Mouse (Mus musculus) midbrain, postnatal 0 days (tissue): ENCODE results near the gene Hnrnpa3. TPM values are rescaled to one million over a fixed set of nuclear protein-coding genes. Genes with fewer than 3 reads are reported as not detected.

ENCODE experiments used
- ATAC-seq: fragments of 200-750 bp; cut with Nextera tagmentation; 2 replicates; pipeline ENCODE4 v1.8.0; 2017; ENCODE audit warnings: moderate number of reproducible peaks, mild to moderate bottlenecking, moderate TSS enrichment, moderate library complexity; ENCODE audit not compliant: low FRiP score
- DNase-seq: peaks from one replicate; pipeline ENCODE4 v3.0.0-alpha.2; 2015; ENCODE audit warnings: low spot score
- H3K27ac ChIP-seq: fragments of 300-500 bp; sonication (generic); 2 replicates; pipeline ENCODE4 v1.5.1; 2014; ENCODE audit warnings: low read depth, mild to moderate bottlenecking, low read length, mixed read lengths
- H3K27me3 ChIP-seq: fragments of 300-500 bp; sonication (generic); 2 replicates; pipeline ENCODE4 v1.6.1; 2014; ENCODE audit warnings: low read length, control low read depth, mixed read lengths; ENCODE audit not compliant: insufficient read depth
- H3K36me3 ChIP-seq: fragments of 300-500 bp; sonication (generic); 2 replicates; pipeline ENCODE4 v1.6.1; 2014; ENCODE audit warnings: low read length, control low read depth, mixed read lengths; ENCODE audit not compliant: insufficient read depth
- H3K4me1 ChIP-seq: fragments of 300-500 bp; sonication (generic); 2 replicates; pipeline ENCODE4 v1.6.1; 2014; ENCODE audit warnings: mild to moderate bottlenecking, control low read depth, antibody characterized with exemption, low read length, mixed read lengths; ENCODE audit not compliant: insufficient read depth
- H3K4me2 ChIP-seq: fragments of 300-500 bp; sonication (generic); 2 replicates; pipeline ENCODE4 v1.6.1; 2014; ENCODE audit warnings: low read depth, mild to moderate bottlenecking, low read length, mixed read lengths; ENCODE audit not compliant: poor library complexity, severe bottlenecking
- H3K4me3 ChIP-seq: fragments of 300-500 bp; sonication (generic); 2 replicates; pipeline ENCODE4 v1.5.1; 2014; ENCODE audit warnings: low read depth, mild to moderate bottlenecking, low read length, moderate library complexity
- H3K9ac ChIP-seq: fragments of 300-500 bp; sonication (generic); replicated peaks from 2 replicates; pipeline ENCODE4 v1.6.1; 2014; ENCODE audit warnings: mild to moderate bottlenecking, low read length, moderate library complexity, mixed read lengths; ENCODE audit not compliant: poor library complexity, severe bottlenecking
- H3K9me3 ChIP-seq: fragments of 300-500 bp; sonication (generic); 2 replicates; pipeline ENCODE4 v1.6.1; 2016; ENCODE audit warnings: low read length, control low read depth
- CTCF ChIP-seq: IDR thresholded peaks from 2 replicates; pipeline ENCODE4 v1.5.1; 2016; ENCODE audit warnings: antibody characterized with exemption, mild to moderate bottlenecking
- WGBS: fragments of 180-500 bp; shearing (Covaris S2); extraction: QIAGEN DNeasy Blood & Tissue Kit; methylation state at CpG from one replicate; pipeline ENCODE4 v1.1.7; 2014; 5-methylcytosine and 5-hydroxymethylcytosine counted together
- polyA plus RNA-seq: library from polyadenylated mRNA; unstranded; fragments of >200 nt; fragmentation: Nextera tagmentation; extraction: Ambion mirVana; gene quantifications from 2 replicates; pipeline ENCODE4 v1.2.1, GENCODE M21; 2015
- total RNA-seq: library from RNA; depleted of rRNA; stranded (reverse); fragments of >200 nt; gene quantifications from 2 replicates; pipeline ENCODE4 v1.2.3, GENCODE M21; 2014

The Hnrnpa3 gene
- total and polyA plus RNA-seq, 2 experiments from 2014 or later = 83.7 to 96.6 TPM

DNA sequence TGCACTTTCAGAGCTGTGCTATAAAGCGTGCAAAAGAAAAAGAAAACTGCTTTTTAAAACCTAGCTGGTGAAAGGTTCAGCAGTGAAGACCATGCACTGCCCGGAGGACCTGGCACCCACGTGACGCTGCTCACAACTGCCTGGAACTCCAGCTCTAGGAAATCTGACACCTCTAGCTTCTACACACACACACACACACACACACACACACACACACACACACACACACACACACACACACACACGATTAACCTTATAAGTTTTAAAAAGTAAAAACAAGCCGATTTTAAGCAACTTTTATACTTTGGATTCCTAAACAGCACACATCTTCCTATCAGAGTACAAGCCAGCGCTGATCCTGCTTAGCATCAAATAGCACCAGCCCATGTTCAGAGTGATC lies 22.4 kb downstream of the Hnrnpa3 start:
- Histone ChIP-seq H3K4me1 (no peaks in the 10 kb centered on the region), H3K4me2 (no peak overlapping the region), H3K36me3 (no peaks in the 10 kb centered on the region), H3K9me3 (no peaks in the 10 kb centered on the region), H3K27me3 (no peaks in the 10 kb centered on the region), H3K9ac (no peak overlapping the region), H3K27ac (no peak overlapping the region), H3K4me3 (no peak overlapping the region)
- WGBS = 81% methylated on average over 7 of the region's 7 CpGs
- DNase-seq = no peak
- no peak for TF ChIP-seq CTCF
- ATAC-seq = no peak

DNA sequence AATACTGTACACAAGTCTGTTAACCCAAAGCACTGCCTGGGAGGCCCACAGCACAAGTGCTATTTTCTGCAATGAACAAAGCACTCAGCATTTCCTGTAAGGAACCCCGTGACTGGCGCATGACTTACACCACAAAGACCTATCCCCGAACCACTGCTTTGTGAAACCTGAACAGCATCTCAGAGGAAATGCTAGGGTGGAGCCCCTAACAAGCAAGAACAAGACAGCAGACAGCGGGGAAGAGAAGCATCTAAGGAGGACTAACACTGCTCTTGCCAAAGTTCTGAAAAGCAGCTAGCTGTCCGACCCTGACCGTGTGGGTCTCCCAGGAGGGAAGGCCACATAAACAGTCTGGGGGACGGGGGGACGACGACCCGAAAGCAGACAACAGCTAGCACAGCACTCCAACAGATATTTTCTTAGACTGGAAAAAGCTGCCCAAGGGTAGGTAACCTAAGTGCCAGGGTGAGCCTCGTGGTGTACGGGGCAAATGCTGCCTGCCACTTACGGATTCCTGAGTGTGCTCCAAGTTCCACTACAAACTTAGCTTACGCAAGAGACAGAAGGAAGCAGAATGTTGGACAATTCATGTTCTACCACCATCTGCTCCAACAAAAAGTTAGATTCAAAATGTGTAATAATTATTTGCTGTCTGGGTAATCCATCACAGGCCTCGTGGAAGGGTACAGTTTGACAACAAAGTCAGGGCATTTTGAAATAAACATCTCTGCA lies 24.1 kb downstream of the Hnrnpa3 start:
- Histone ChIP-seq H3K36me3 (no peaks in the 10 kb centered on the region), H3K9ac (no peak overlapping the region), H3K4me1 (no peaks in the 10 kb centered on the region), H3K4me3 (no peak overlapping the region), H3K27ac (no peak overlapping the region), H3K9me3 (no peaks in the 10 kb centered on the region), H3K27me3 (no peaks in the 10 kb centered on the region), H3K4me2 (no peak overlapping the region)
- DNase-seq (no peak), ATAC-seq (no peak)
- WGBS = 77% methylated on average over 15 of the region's 15 CpGs
- TF ChIP-seq CTCF = no peak

DNA sequence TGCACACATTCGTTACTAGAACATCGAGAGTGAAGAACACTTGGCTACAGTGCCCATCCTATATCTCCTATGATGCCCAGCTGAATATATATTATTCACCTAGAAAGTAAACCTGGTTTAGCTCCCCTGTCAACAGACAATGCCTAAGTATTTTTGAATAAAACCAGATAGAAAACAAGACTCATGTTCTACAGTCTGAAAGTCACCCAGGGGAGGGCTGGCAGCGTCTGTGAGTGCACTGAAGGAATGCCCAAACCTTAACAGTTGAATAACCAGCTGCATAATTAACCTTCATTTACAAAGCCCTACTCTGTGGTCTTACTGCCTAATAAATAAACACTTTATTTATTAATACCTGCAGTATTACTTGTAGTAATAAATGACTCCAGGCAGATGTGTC lies 25.5 kb downstream of the Hnrnpa3 start:
- no peaks in the 10 kb centered on the region; the same call in 1 of the 2 replicates for H3K4me1 ChIP-seq

DNA sequence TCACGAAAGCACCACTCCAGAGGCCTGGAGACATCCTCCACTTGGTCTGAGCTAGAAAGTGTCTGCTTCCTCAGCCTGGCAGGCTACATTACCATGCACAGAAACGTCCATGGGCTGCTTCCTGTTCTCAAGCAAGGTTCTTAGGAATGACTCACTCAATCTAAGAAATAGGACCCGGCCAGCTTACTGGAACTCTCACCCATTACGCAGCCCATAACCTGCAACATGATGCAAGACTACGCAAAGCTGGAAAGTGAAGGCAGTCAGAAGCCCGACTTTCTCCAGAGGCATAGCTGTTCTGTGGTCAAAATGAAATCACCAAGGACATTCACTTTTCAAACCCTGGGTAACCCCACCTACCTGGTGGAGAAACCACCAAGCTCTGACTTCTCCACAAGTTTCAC lies 26.4 kb downstream of the Hnrnpa3 start:
- no peaks in the 10 kb centered on the region for H3K27me3 ChIP-seq
- no peaks in the 10 kb centered on the region for H3K36me3 ChIP-seq
- no peak overlapping the region for H3K4me2 ChIP-seq
- ATAC-seq (no peak), DNase-seq (no peak)
- no peak for TF ChIP-seq CTCF
- no peaks in the 10 kb centered on the region; the same call in 1 of the 2 replicates for H3K4me1 ChIP-seq
- no peak overlapping the region for H3K9ac ChIP-seq
- H3K27ac ChIP-seq = no peak overlapping the region
- H3K4me3 ChIP-seq = no peak overlapping the region
- no peaks in the 10 kb centered on the region for H3K9me3 ChIP-seq
- 80% methylated on average over 6 of the region's 6 CpGs for WGBS

More for the DNA sequence above, 25.5 kb downstream of the Hnrnpa3 start:
- DNase-seq (no peak), ATAC-seq (no peak)
- no peak overlapping the region for H3K4me3 ChIP-seq
- H3K9ac ChIP-seq = no peak overlapping the region
- no peaks in the 10 kb centered on the region for H3K36me3 ChIP-seq
- WGBS = 75% methylated on average over 3 of the region's 3 CpGs
- no peaks in the 10 kb centered on the region for H3K9me3 ChIP-seq
- no peak overlapping the region for H3K4me2 ChIP-seq
- TF ChIP-seq CTCF = no peak
- no peak overlapping the region for H3K27ac ChIP-seq
- no peaks in the 10 kb centered on the region for H3K27me3 ChIP-seq

DNA sequence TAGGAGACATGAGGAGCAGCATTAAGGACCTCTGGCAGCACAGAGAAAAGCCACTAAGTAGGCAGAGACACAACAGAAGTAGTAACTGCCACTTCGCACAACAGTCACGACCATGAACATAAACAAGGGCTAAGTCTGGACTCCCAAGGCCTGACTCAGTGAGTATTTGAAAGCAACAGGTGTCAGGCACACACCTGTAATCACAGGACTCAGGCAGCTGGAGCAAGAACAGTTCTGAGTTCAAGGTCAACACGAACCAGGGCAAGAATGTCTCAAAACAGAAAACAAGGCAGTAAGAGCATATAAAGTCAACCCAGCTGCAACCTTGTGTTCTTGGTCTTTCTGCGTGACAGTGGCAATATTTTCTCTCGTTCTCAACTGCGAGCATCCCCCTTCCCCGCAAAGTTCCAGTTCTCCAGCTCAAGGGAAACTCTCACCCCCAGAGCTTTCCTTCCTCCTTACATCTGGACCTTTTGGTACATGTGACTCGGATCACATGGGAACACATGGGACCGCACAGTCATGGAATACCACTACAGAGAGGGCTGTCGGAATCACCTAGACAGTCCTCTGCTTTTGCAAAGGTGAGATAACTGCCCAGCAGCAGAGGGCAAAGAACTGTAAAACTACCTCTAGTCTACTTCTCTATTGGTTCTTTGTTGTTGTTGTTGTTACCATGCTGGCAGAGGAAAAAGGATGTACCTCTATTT lies 28.1 kb downstream of the Hnrnpa3 start:
- H3K9me3 ChIP-seq = no peaks in the 10 kb centered on the region
- no peak overlapping the region for H3K4me2 ChIP-seq
- H3K36me3 ChIP-seq = no peaks in the 10 kb centered on the region
- 88% methylated on average over 10 of the region's 10 CpGs for WGBS
- no peaks in the 10 kb centered on the region; the same call in 1 of the 2 replicates for H3K4me1 ChIP-seq
- H3K27me3 ChIP-seq = no peaks in the 10 kb centered on the region
- no peak for DNase-seq
- no peak for TF ChIP-seq CTCF
- no peak overlapping the region for H3K27ac ChIP-seq
- no peak for ATAC-seq
- H3K4me3 ChIP-seq = no peak overlapping the region
- H3K9ac ChIP-seq = no peak overlapping the region

DNA sequence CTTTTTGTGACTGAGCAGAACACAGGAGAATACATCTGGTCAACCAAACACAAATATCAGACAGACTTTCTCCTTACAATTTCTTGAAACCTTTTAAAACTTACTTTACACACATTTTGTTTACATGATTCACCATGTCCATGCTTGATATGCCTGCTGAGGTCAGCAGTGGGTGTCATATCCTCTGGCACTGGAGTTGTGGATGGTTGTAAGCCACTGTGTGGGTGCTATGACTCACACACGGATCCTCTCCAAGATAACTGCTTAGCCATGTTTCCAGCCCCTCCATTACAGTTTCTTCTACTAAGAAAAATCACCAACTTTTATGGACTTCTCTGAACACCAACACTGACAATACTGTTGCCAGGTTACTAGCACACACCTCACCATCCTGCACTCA lies 29.8 kb downstream of the Hnrnpa3 start:
- 94% methylated on average over 1 of the region's 1 CpGs for WGBS
- TF ChIP-seq CTCF = no peak
- H3K27me3 ChIP-seq = no peaks in the 10 kb centered on the region
- no peaks in the 10 kb centered on the region for H3K9me3 ChIP-seq
- H3K4me3 ChIP-seq = no peak overlapping the region
- H3K36me3 ChIP-seq = no peaks in the 10 kb centered on the region
- no peak overlapping the region for H3K4me2 ChIP-seq
- no peak overlapping the region for H3K9ac ChIP-seq
- H3K27ac ChIP-seq = no peak overlapping the region
- ATAC-seq = no peak
- no peaks in the 10 kb centered on the region; the same call in 1 of the 2 replicates for H3K4me1 ChIP-seq
- no peak for DNase-seq
